Comparison of ENCODE assay signal across 19 mouse cellular contexts in the genomic region with DNA sequence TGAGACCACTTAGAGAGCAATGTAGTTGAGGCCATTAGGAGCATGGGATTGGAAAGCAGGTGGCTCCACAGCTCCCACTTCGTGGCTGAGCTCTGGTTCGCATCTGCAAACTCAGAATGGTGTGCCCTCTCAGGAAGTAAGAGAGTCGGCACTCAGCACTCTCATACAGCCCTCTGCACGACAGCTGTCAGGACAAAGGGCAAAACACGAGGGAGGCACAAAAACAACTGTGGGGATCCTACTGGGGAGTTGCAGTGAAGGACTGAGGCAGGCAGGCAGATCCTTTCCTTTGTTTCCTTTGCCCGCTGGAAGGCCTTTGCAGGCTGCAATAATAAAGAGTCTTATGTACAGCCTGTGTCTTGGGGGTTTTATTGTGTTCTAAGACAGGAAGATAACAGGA. TPM values are rescaled to one million over a fixed set of nuclear protein-coding genes. Genes with fewer than 3 reads are reported as not detected.
DNase-seq lines count a peak whose midpoint lies in the region; ATAC-seq and TF ChIP-seq lines count a peak whose summit lies in the region.
"Had no signal": no experiment of that assay in that cellular context is flagged by ENCODE, and none has a peak within 500 bp of the region (broad histone marks: within the 10 kb centered on the region; RNA-seq: fewer than 3 reads in every experiment).

No protein-coding gene starts in this region.

- no peak for TF ChIP-seq POLR2A in limb, embryonic 14.5 days (IDR thresholded peaks at IDR 0.05; ENCODE audit: borderline replicate concordance, extremely low read depth, insufficient read depth, insufficient read length)

- no peak overlapping the region for H3K4me3 ChIP-seq in forebrain, embryonic 10.5 days
- H3K4me3 ChIP-seq in forebrain, embryonic 15.5 days, result no peak overlapping the region
- H3K4me3 ChIP-seq in limb, embryonic 13.5 days, result no peak overlapping the region
- H3K4me3 ChIP-seq in limb, embryonic 10.5 days, result no peak overlapping the region
- H3K4me3 ChIP-seq in limb, embryonic 14.5 days (replicated peaks; ENCODE audit: low read length), result no peak overlapping the region

- no peaks in the 10 kb centered on the region for H3K9me3 ChIP-seq in forebrain, embryonic 10.5 days
- H3K9me3 ChIP-seq in forebrain, embryonic 15.5 days, result no peaks in the 10 kb centered on the region
- H3K9me3 ChIP-seq in limb, embryonic 13.5 days, result no peaks in the 10 kb centered on the region
- no peaks in the 10 kb centered on the region for H3K9me3 ChIP-seq in limb, embryonic 10.5 days (replicated peaks)
- H3K9me3 ChIP-seq in limb, embryonic 14.5 days (ENCODE audit: control insufficient read depth, low read length), result no peaks in the 10 kb centered on the region

- WGBS in forebrain, embryonic 10.5 days, result 56% methylated on average over 6 of the region's 6 CpGs
- 38% methylated on average over 6 of the region's 6 CpGs for WGBS in forebrain, embryonic 15.5 days
- 61% methylated on average over 6 of the region's 6 CpGs for WGBS in limb, embryonic 13.5 days
- 78% methylated on average over 6 of the region's 6 CpGs for WGBS in limb, embryonic 10.5 days
- WGBS in limb, embryonic 14.5 days, result 54% methylated on average over 6 of the region's 6 CpGs

- H3K27me3 ChIP-seq in forebrain, embryonic 10.5 days (ENCODE audit: poor library complexity, severe bottlenecking), result no peaks in the 10 kb centered on the region
- H3K27me3 ChIP-seq in forebrain, embryonic 15.5 days, result no peaks in the 10 kb centered on the region
- H3K27me3 ChIP-seq in limb, embryonic 13.5 days, result no peaks in the 10 kb centered on the region
- H3K27me3 ChIP-seq in limb, embryonic 10.5 days (ENCODE audit: low read depth, poor library complexity, severe bottlenecking), result no peaks in the 10 kb centered on the region
- H3K27me3 ChIP-seq in limb, embryonic 14.5 days (ENCODE audit: control insufficient read depth, insufficient read depth, low read length), result no peaks in the 10 kb centered on the region

- ATAC-seq in forebrain, embryonic 15.5 days (replicated peaks), result no peak
- peak; percentile 32; the same call in 1 of the 2 replicates for ATAC-seq in limb, embryonic 13.5 days (ENCODE audit: low FRiP score, low read depth)
- 0 out of 2 replicates have a peak, but pooled peaks have one; percentile 38 for ATAC-seq in limb, embryonic 14.5 days (ENCODE audit: low FRiP score, low read depth)

- no peak overlapping the region for H3K4me2 ChIP-seq in forebrain, embryonic 15.5 days (replicated peaks)
- H3K4me2 ChIP-seq in limb, embryonic 13.5 days (replicated peaks), result no peak overlapping the region
- H3K4me2 ChIP-seq in limb, embryonic 14.5 days (replicated peaks; ENCODE audit: low read depth, low read length, severe bottlenecking), result no peak overlapping the region
- H3K4me2 ChIP-seq: heart, embryonic 11.5 days had no signal

- peaks cover 93% of the 10 kb centered on the region for H3K36me3 ChIP-seq in forebrain, embryonic 10.5 days (replicated peaks)
- H3K36me3 ChIP-seq in forebrain, embryonic 15.5 days, result peaks cover 78% of the 10 kb centered on the region
- H3K36me3 ChIP-seq in limb, embryonic 13.5 days, result peaks cover 85% of the 10 kb centered on the region
- peaks cover 91% of the 10 kb centered on the region for H3K36me3 ChIP-seq in limb, embryonic 10.5 days
- H3K36me3 ChIP-seq in limb, embryonic 14.5 days (ENCODE audit: control insufficient read depth, insufficient read depth, low read length), result peaks cover 77% of the 10 kb centered on the region

- 0 out of 2 replicates have a peak overlapping the region, but pooled peaks have one; percentile 35 for H3K27ac ChIP-seq in forebrain, embryonic 10.5 days
- no peak overlapping the region for H3K27ac ChIP-seq in forebrain, embryonic 15.5 days (replicated peaks)
- no peak overlapping the region for H3K27ac ChIP-seq in limb, embryonic 13.5 days
- H3K27ac ChIP-seq in limb, embryonic 10.5 days, result no peak overlapping the region
- no peak overlapping the region for H3K27ac ChIP-seq in limb, embryonic 14.5 days (replicated peaks; ENCODE audit: low read depth, low read length)
- H3K27ac ChIP-seq: macrophage had no signal

- DNase-seq in forebrain, embryonic 10.5 days (ENCODE audit: extremely low spot score, low spot score), result no peak
- DNase-seq in limb, embryonic 10.5 days (ENCODE audit: low spot score), result no peak
- peak; percentile 12 for DNase-seq in embryo, embryonic 10.5 days (ENCODE audit: low spot score)
- no peak for DNase-seq in limb, embryonic 14.5 days (ENCODE audit: low spot score)
- DNase-seq in adrenal gland, postnatal 36 days, result no peak
- DNase-seq in right cerebral cortex, postnatal 25 days, result no peak
- DNase-seq: adrenal gland, postnatal 14 days; cerebellum, postnatal 36 days; gastrocnemius, postnatal 25 days; heart, postnatal 4 days; layer of hippocampus, postnatal 36 days; lung, adult 2 months; right cerebral cortex, postnatal 14 days had no signal

- H3K4me1 ChIP-seq in forebrain, embryonic 10.5 days, result 0 out of 2 replicates have a peak, but pooled peaks cover 3% of the 10 kb centered on the region
- no peaks in the 10 kb centered on the region for H3K4me1 ChIP-seq in forebrain, embryonic 15.5 days
- no peaks in the 10 kb centered on the region for H3K4me1 ChIP-seq in limb, embryonic 13.5 days
- no peaks in the 10 kb centered on the region for H3K4me1 ChIP-seq in limb, embryonic 10.5 days
- no peaks in the 10 kb centered on the region for H3K4me1 ChIP-seq in limb, embryonic 14.5 days (ENCODE audit: control insufficient read depth, insufficient read depth, low read length)

- no peak overlapping the region for H3K9ac ChIP-seq in forebrain, embryonic 15.5 days (replicated peaks)
- H3K9ac ChIP-seq in limb, embryonic 13.5 days, result no peak overlapping the region
- no peak overlapping the region for H3K9ac ChIP-seq in limb, embryonic 14.5 days (ENCODE audit: low read depth, low read length, severe bottlenecking)

RNA-seq across cellular contexts. Expression of a gene that starts 15.0 kb away (rescaled TPM):
- polyA plus RNA-seq in forebrain, embryonic 10.5 days (2016; fragmentation: Nextera tagmentation; extraction: Ambion mirVana), result 202 and 205 TPM in 2 replicates
- polyA plus RNA-seq in forebrain, embryonic 15.5 days (2015; fragmentation: Nextera tagmentation; extraction: Ambion mirVana), result 104 and 125 TPM in 2 replicates
- polyA plus RNA-seq in limb, embryonic 13.5 days (2015; fragmentation: Nextera tagmentation; extraction: Ambion mirVana), result 202 TPM in 2 replicates
- polyA plus RNA-seq in limb, embryonic 10.5 days (2016; fragmentation: Nextera tagmentation; extraction: Ambion mirVana), result 223 and 233 TPM in 2 replicates
- 114 and 146 TPM in 2 replicates for polyA plus RNA-seq in limb, embryonic 14.5 days (2012; rRNA removed)
- 184 and 190 TPM in 2 replicates for polyA plus RNA-seq in limb, embryonic 14.5 days (2014; fragmentation: Nextera tagmentation; extraction: Ambion mirVana)
- total RNA-seq in adrenal gland, postnatal 36 days (2021), result 10 to 100 TPM; 61.6 to 78.0 TPM

RNA-seq across cellular contexts. Expression of a gene that starts 15.1 kb away (rescaled TPM):
- 37.8 and 38.3 TPM in 2 replicates for polyA plus RNA-seq in forebrain, embryonic 10.5 days (2016; fragmentation: Nextera tagmentation; extraction: Ambion mirVana)
- 17.8 and 19.5 TPM in 2 replicates for polyA plus RNA-seq in forebrain, embryonic 15.5 days (2015; fragmentation: Nextera tagmentation; extraction: Ambion mirVana)
- 27.0 and 27.9 TPM in 2 replicates for polyA plus RNA-seq in limb, embryonic 13.5 days (2015; fragmentation: Nextera tagmentation; extraction: Ambion mirVana)
- polyA plus RNA-seq in limb, embryonic 10.5 days (2016; fragmentation: Nextera tagmentation; extraction: Ambion mirVana), result 38.4 and 38.6 TPM in 2 replicates
- polyA plus RNA-seq in limb, embryonic 14.5 days (2012; rRNA removed), result 27.4 and 28.9 TPM in 2 replicates
- polyA plus RNA-seq in limb, embryonic 14.5 days (2014; fragmentation: Nextera tagmentation; extraction: Ambion mirVana), result 20.8 and 22.4 TPM in 2 replicates
- 10 to 100 TPM; 25.3 to 27.4 TPM for total RNA-seq in adrenal gland, postnatal 36 days (2021)

RNA-seq across cellular contexts. Expression of a gene that starts 32.9 kb away (rescaled TPM):
- 54.9 and 55.1 TPM in 2 replicates for polyA plus RNA-seq in forebrain, embryonic 10.5 days (2016; fragmentation: Nextera tagmentation; extraction: Ambion mirVana)
- 39.2 and 40.4 TPM in 2 replicates for polyA plus RNA-seq in forebrain, embryonic 15.5 days (2015; fragmentation: Nextera tagmentation; extraction: Ambion mirVana)
- polyA plus RNA-seq in limb, embryonic 13.5 days (2015; fragmentation: Nextera tagmentation; extraction: Ambion mirVana), result 42.5 and 45.7 TPM in 2 replicates
- 42.2 and 48.7 TPM in 2 replicates for polyA plus RNA-seq in limb, embryonic 10.5 days (2016; fragmentation: Nextera tagmentation; extraction: Ambion mirVana)
- 33.1 and 33.3 TPM in 2 replicates for polyA plus RNA-seq in limb, embryonic 14.5 days (2012; rRNA removed)
- polyA plus RNA-seq in limb, embryonic 14.5 days (2014; fragmentation: Nextera tagmentation; extraction: Ambion mirVana), result 45.0 and 46.0 TPM in 2 replicates
- total RNA-seq in adrenal gland, postnatal 36 days (2021), result 10 to 100 TPM; 45.7 to 48.4 TPM

RNA-seq across cellular contexts. Expression of a gene that starts 33.1 kb away (rescaled TPM):
- 18.1 and 18.5 TPM in 2 replicates for polyA plus RNA-seq in forebrain, embryonic 10.5 days (2016; fragmentation: Nextera tagmentation; extraction: Ambion mirVana)
- polyA plus RNA-seq in forebrain, embryonic 15.5 days (2015; fragmentation: Nextera tagmentation; extraction: Ambion mirVana), result 22.8 and 23.6 TPM in 2 replicates
- polyA plus RNA-seq in limb, embryonic 13.5 days (2015; fragmentation: Nextera tagmentation; extraction: Ambion mirVana), result 25.4 and 27.9 TPM in 2 replicates
- 16.4 and 19.6 TPM in 2 replicates for polyA plus RNA-seq in limb, embryonic 10.5 days (2016; fragmentation: Nextera tagmentation; extraction: Ambion mirVana)
- 24.1 and 25.7 TPM in 2 replicates for polyA plus RNA-seq in limb, embryonic 14.5 days (2012; rRNA removed)
- 29.3 and 29.6 TPM in 2 replicates for polyA plus RNA-seq in limb, embryonic 14.5 days (2014; fragmentation: Nextera tagmentation; extraction: Ambion mirVana)
- total RNA-seq in adrenal gland, postnatal 36 days (2021), result 10 to 100 TPM; 31.8 to 36.3 TPM

RNA-seq across cellular contexts. Expression of a gene that starts 41.6 kb away (rescaled TPM):
- 0.17 TPM in 1 of 2 replicates, not detected in the other for polyA plus RNA-seq in forebrain, embryonic 10.5 days (2016; fragmentation: Nextera tagmentation; extraction: Ambion mirVana)
- 0.32 TPM in 1 of 2 replicates, not detected in the other for polyA plus RNA-seq in forebrain, embryonic 15.5 days (2015; fragmentation: Nextera tagmentation; extraction: Ambion mirVana)
- polyA plus RNA-seq in limb, embryonic 13.5 days (2015; fragmentation: Nextera tagmentation; extraction: Ambion mirVana), result not detected in 2 replicates
- polyA plus RNA-seq in limb, embryonic 10.5 days (2016; fragmentation: Nextera tagmentation; extraction: Ambion mirVana), result not detected in 2 replicates
- 0.14 and 0.46 TPM in 2 replicates for polyA plus RNA-seq in limb, embryonic 14.5 days (2012; rRNA removed)
- not detected in 2 replicates for polyA plus RNA-seq in limb, embryonic 14.5 days (2014; fragmentation: Nextera tagmentation; extraction: Ambion mirVana)
- under 1 TPM in 1 of 2 experiments, not detected in 1; 0.56 TPM for total RNA-seq in adrenal gland, postnatal 36 days (2021)
- total RNA-seq: adrenal gland, postnatal 14 days; gastrocnemius, postnatal 25 days; heart, postnatal 4 days; layer of hippocampus, postnatal 36 days had no signal
- polyA plus RNA-seq: heart, embryonic 11.5 days; intestine, embryonic 14.5 days; limb, embryonic 11.5 days; macrophage had no signal
